Mouse (Mus musculus) lung, postnatal 0 days (tissue): ENCODE measurements around the gene Ikbkg.

Experiments
- CTCF ChIP-seq: IDR thresholded peaks from 2 replicates; pipeline ENCODE4 v1.5.1; 2016; ENCODE audit warnings: antibody characterized with exemption, mild to moderate bottlenecking
- EP300 ChIP-seq: IDR thresholded peaks from 2 replicates; pipeline ENCODE4 v1.6.1; 2016; ENCODE audit warnings: antibody characterized with exemption, mild to moderate bottlenecking, control low read depth

- TF ChIP-seq CTCF (no peak), EP300 (no peak)
Observed at GRCm38 (mm10) chrX:74384451-74384850, 8.6 kb upstream of the Ikbkg start.
